Mouse (Mus musculus): ENCODE data around the gene Gm36210. TPM values are rescaled to one million over a fixed set of nuclear protein-coding genes. Genes with fewer than 3 reads are reported as not detected.

Gm36210 gene
- polyA plus RNA-seq, 1 experiment, result not detected

DNA sequence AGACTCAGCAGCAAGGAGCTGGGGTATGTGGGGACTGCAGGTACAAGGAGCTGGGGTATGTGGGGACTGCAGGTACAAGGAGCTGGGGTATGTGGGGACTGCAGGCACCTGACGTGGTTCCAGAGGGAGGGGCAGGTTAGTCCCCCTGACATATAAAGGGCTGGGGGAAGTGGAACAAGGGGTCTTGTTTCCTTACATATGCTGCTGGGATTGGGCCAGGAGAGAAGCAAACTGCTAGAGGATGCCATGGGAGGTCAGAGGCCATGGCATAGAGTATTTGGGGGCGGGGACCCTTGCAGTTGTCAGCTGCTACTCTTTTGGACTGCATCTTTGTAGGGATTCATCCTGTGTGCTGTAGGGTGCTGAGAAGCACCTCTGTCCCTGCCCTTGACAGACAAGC lies 11.2 kb upstream of the Gm36210 start:
- TF ChIP-seq SRF (IDR thresholded peaks at IDR 0.05; ENCODE audit: control insufficient read depth, insufficient read length, low read depth) (no peak), TCF3 (IDR thresholded peaks at IDR 0.05; ENCODE audit: insufficient read length, low read depth) (no peak), TCF12 (IDR thresholded peaks at IDR 0.05; ENCODE audit: insufficient read depth, poor library complexity, severe bottlenecking) (no peak), E2F4 (IDR thresholded peaks at IDR 0.05; ENCODE audit: insufficient read depth) (no peak), USF1 (IDR thresholded peaks at IDR 0.05; ENCODE audit: low read depth) (no peak), REST (IDR thresholded peaks at IDR 0.05; ENCODE audit: insufficient read depth, insufficient read length) (no peak), CEBPB (IDR thresholded peaks at IDR 0.05; ENCODE audit: insufficient read depth, poor library complexity, severe bottlenecking) (no peak), MYOG (IDR thresholded peaks at IDR 0.05; ENCODE audit: control insufficient read depth in 1 of 3, insufficient read depth in 1 of 3, insufficient read length in 2 of 3, low read depth in 2 of 3) (no peak)
- Histone ChIP-seq H3K27me3 (ENCODE audit: control insufficient read depth, insufficient read depth, insufficient read length) (no peaks in the 10 kb centered on the region), H3K4me2 (ENCODE audit: low read depth) (no peak overlapping the region), H3K79me2 (ENCODE audit: control insufficient read depth, insufficient read depth) (peaks cover 19% of the 10 kb centered on the region), H3ac (ENCODE audit: control insufficient read depth, insufficient read length) (no peak overlapping the region), H3K36me3 (ENCODE audit: control insufficient read depth, insufficient read depth) (no peaks in the 10 kb centered on the region), H3K4me3 (no peak overlapping the region)

DNA sequence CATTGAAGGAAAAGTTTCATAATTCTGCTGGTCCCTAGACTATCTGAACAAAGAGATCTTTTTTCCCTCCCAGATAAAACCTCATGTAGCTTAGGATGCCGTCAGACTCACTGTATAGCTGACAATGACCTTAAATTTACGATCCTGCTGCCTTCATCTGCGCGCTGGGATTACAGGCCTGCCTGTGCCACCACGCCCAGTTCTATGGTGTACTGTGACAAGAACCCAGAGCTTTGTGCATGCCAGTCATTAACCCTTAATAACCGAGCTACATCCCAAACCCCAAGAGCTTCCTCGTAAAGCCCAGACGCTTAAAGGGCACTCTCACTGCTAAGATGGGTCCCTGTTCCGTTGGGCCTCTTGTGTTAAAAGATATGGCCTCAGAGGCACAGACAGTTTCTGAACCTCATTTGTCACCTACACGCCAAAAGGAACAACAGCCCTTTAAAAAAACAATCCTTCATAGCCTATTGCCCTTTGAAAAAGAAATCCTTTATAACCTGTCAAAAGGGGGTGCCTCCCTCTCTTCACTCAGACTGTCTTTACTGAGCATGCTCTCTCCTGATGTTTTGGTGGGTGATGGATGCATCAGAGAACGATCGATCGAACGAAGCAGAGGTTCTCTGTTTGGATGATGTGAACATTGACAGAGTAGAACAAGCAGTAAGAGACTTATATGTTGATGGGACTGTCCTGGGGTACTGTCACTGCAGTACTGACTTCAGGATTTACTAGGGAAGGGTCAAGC lies 9.5 kb upstream of the Gm36210 start:
- Histone ChIP-seq H3ac (ENCODE audit: control insufficient read depth, insufficient read length) (peak overlapping the region; percentile 78), H3K36me3 (ENCODE audit: control insufficient read depth, insufficient read depth) (no peaks in the 10 kb centered on the region), H3K4me3 (peak overlapping the region; percentile 82), H3K79me2 (ENCODE audit: control insufficient read depth, insufficient read depth) (peaks cover 19% of the 10 kb centered on the region), H3K27me3 (ENCODE audit: control insufficient read depth, insufficient read depth, insufficient read length) (no peaks in the 10 kb centered on the region), H3K4me2 (ENCODE audit: low read depth) (peak overlapping the region; percentile 75)
- no peak for TF ChIP-seq TCF3 (IDR thresholded peaks at IDR 0.05; ENCODE audit: insufficient read length, low read depth)
- no peak for TF ChIP-seq POLR2A (IDR thresholded peaks at IDR 0.05; ENCODE audit: insufficient read length, low read depth)
- TF ChIP-seq MYOG (IDR thresholded peaks at IDR 0.05; ENCODE audit: control insufficient read depth in 1 of 3, insufficient read depth in 1 of 3, insufficient read length in 2 of 3, low read depth in 2 of 3), result no peak
- TF ChIP-seq SRF (IDR thresholded peaks at IDR 0.05; ENCODE audit: control insufficient read depth, insufficient read length, low read depth), result no peak
- TF ChIP-seq TCF12 (IDR thresholded peaks at IDR 0.05; ENCODE audit: insufficient read depth, poor library complexity, severe bottlenecking), result no peak
- TF ChIP-seq REST (IDR thresholded peaks at IDR 0.05; ENCODE audit: insufficient read depth, insufficient read length), result no peak
- no peak for TF ChIP-seq POLR2AphosphoS2 (IDR thresholded peaks at IDR 0.05; ENCODE audit: insufficient read length, low read depth)
- no peak for TF ChIP-seq CEBPB (IDR thresholded peaks at IDR 0.05; ENCODE audit: insufficient read depth, poor library complexity, severe bottlenecking)
- no peak for TF ChIP-seq USF1 (IDR thresholded peaks at IDR 0.05; ENCODE audit: low read depth)
- no peak for TF ChIP-seq MYOD1 (IDR thresholded peaks at IDR 0.05; ENCODE audit: control insufficient read depth in 1 of 3, insufficient read length in 2 of 3, low read depth in 2 of 3)
- no peak for TF ChIP-seq E2F4 (IDR thresholded peaks at IDR 0.05; ENCODE audit: insufficient read depth)
- no peak for TF ChIP-seq MAX (IDR thresholded peaks at IDR 0.05; ENCODE audit: low read depth)

DNA sequence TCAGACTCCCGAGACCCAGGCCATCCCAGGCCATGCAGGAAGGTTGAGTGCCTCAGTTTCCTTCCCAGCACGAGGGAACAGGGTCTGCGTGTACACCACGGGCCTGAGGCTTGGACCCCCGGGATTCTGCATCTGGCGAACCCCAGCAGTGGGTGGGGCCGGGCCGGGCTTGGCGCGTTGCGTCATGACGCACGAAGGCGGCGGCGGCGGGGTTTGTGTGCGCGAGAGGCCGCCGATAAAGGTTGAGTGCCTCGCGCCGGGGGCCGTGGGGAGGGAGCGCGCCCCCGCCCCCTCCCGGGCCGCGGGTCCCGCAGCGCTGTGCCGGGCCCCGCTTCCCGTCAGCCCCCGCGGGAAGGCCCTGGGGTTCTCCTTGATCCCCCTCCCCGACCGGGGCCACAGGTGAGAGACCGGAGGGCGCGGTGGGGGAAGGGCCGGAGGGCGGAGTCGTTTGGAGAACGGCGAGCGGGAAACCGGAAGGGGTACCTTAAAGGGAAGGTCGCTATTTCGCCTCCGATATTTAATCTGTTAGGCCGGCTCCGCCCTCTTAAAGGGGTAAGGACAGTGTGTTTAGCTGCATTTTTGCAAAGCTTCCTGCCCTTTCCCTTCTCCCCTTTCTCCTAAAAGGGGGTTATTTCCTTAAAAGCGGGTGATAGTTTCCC lies 8.8 kb upstream of the Gm36210 start, which contains the start of gene Zfp628:
TSS of gene Zfp628 (plus strand) at position 211 of the 659 bp plus-strand sequence.
- peak; percentile 86 for TF ChIP-seq SRF (IDR thresholded peaks at IDR 0.05; ENCODE audit: control insufficient read depth, insufficient read length, low read depth)
- TF ChIP-seq POLR2A (IDR thresholded peaks at IDR 0.05; ENCODE audit: insufficient read length, low read depth), result peak; percentile 90
- no peak for TF ChIP-seq TCF12 (IDR thresholded peaks at IDR 0.05; ENCODE audit: insufficient read depth, poor library complexity, severe bottlenecking)
- TF ChIP-seq MYOD1 (IDR thresholded peaks at IDR 0.05; ENCODE audit: control insufficient read depth in 1 of 3, insufficient read length in 2 of 3, low read depth in 2 of 3), result no peak
- no peak for TF ChIP-seq TCF3 (IDR thresholded peaks at IDR 0.05; ENCODE audit: insufficient read length, low read depth)
- no peak for TF ChIP-seq E2F4 (IDR thresholded peaks at IDR 0.05; ENCODE audit: insufficient read depth)
- TF ChIP-seq CEBPB (IDR thresholded peaks at IDR 0.05; ENCODE audit: insufficient read depth, poor library complexity, severe bottlenecking), result no peak
- no peak for TF ChIP-seq REST (IDR thresholded peaks at IDR 0.05; ENCODE audit: insufficient read depth, insufficient read length)
- no peak for TF ChIP-seq USF1 (IDR thresholded peaks at IDR 0.05; ENCODE audit: low read depth)
- no peak for TF ChIP-seq MAX (IDR thresholded peaks at IDR 0.05; ENCODE audit: low read depth)
- peak in 1 of 3 experiments; percentile 6 for TF ChIP-seq MYOG (IDR thresholded peaks at IDR 0.05; ENCODE audit: control insufficient read depth in 1 of 3, insufficient read depth in 1 of 3, insufficient read length in 2 of 3, low read depth in 2 of 3)
- TF ChIP-seq POLR2AphosphoS2 (IDR thresholded peaks at IDR 0.05; ENCODE audit: insufficient read length, low read depth), result peak; percentile 93
- Histone ChIP-seq H3K27me3 (ENCODE audit: control insufficient read depth, insufficient read depth, insufficient read length) (peaks cover 5% of the 10 kb centered on the region), H3K79me2 (ENCODE audit: control insufficient read depth, insufficient read depth) (peaks cover 19% of the 10 kb centered on the region), H3K36me3 (ENCODE audit: control insufficient read depth, insufficient read depth) (no peaks in the 10 kb centered on the region), H3K4me2 (ENCODE audit: low read depth) (peak within 1 kb of the TSS; percentile 80), H3ac (ENCODE audit: control insufficient read depth, insufficient read length) (peak within 1 kb of the TSS; percentile 78), H3K4me3 (peak within 1 kb of the TSS; percentile 82)

DNA sequence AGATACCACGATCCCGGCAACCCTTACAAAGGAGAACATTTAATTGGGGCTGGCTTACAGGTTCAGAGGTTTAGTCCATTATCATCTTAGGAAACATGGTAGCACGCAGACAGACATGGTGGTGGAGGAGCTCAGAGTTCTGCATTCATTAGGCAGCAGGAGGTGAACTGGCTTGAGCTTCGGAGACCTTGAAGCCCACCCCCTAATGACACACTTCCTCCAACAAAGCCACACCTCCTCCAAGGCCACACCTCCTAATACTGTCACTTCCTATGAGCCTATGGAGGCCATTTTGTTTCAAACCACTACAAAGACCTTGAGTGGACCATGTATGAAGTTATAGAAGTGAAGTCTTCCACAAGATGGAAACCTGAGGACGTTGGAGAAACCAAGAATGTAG lies 5.9 kb upstream of the Gm36210 start:
- H3K27me3 ChIP-seq (ENCODE audit: control insufficient read depth, insufficient read depth, insufficient read length), result peaks cover 23% of the 10 kb centered on the region
- peaks cover 19% of the 10 kb centered on the region for H3K79me2 ChIP-seq (ENCODE audit: control insufficient read depth, insufficient read depth)
- H3K4me2 ChIP-seq (ENCODE audit: low read depth), result no peak overlapping the region
- TF ChIP-seq TCF3 (IDR thresholded peaks at IDR 0.05; ENCODE audit: insufficient read length, low read depth) (no peak), MAX (IDR thresholded peaks at IDR 0.05; ENCODE audit: low read depth) (no peak), POLR2AphosphoS2 (IDR thresholded peaks at IDR 0.05; ENCODE audit: insufficient read length, low read depth) (no peak), SRF (IDR thresholded peaks at IDR 0.05; ENCODE audit: control insufficient read depth, insufficient read length, low read depth) (no peak), E2F4 (IDR thresholded peaks at IDR 0.05; ENCODE audit: insufficient read depth) (no peak), USF1 (IDR thresholded peaks at IDR 0.05; ENCODE audit: low read depth) (no peak), POLR2A (IDR thresholded peaks at IDR 0.05; ENCODE audit: insufficient read length, low read depth) (no peak), MYOD1 (IDR thresholded peaks at IDR 0.05; ENCODE audit: control insufficient read depth in 1 of 3, insufficient read length in 2 of 3, low read depth in 2 of 3) (no peak), REST (IDR thresholded peaks at IDR 0.05; ENCODE audit: insufficient read depth, insufficient read length) (no peak), MYOG (IDR thresholded peaks at IDR 0.05; ENCODE audit: control insufficient read depth in 1 of 3, insufficient read depth in 1 of 3, insufficient read length in 2 of 3, low read depth in 2 of 3) (no peak), TCF12 (IDR thresholded peaks at IDR 0.05; ENCODE audit: insufficient read depth, poor library complexity, severe bottlenecking) (no peak), CEBPB (IDR thresholded peaks at IDR 0.05; ENCODE audit: insufficient read depth, poor library complexity, severe bottlenecking) (no peak)
- H3K4me3 ChIP-seq, result no peak overlapping the region
- no peaks in the 10 kb centered on the region for H3K36me3 ChIP-seq (ENCODE audit: control insufficient read depth, insufficient read depth)
- H3ac ChIP-seq (ENCODE audit: control insufficient read depth, insufficient read length), result no peak overlapping the region

All from myocyte (in vitro differentiated cells).